Mouse (Mus musculus) right cerebral cortex, postnatal 25 days (tissue): Measurements from ENCODE around the gene Mettl22.

Source experiments
- DNase-seq: peaks from one replicate; pipeline ENCODE4 v3.0.0; 2022

Mettl22 gene

GRCm38 (mm10) chr16:8470603-8471481 is at the start of gene Mettl22:
Mettl22 (plus strand) TSS chr16:8470788.
- peak; percentile 90 for DNase-seq

DNA sequence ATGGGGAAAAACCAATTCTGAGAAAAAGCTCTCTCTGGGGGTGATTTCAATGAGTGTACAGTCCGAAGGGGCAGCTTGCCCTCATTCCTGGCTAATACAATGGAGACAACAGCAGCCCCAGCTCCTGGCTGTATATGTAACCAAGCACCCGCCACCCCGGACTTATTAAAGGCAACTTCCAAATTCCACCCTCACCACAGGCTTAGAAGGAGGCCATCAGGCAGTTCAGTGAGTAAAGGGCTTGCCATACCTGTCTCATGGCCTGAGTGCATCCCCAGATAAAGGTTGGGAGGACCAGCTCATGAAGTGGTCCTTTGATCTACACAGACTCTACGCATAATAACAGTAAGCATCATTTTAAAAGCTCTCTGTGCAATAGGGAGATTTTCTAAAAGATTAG is 49.7 kb upstream of the Mettl22 start:
- no peak for DNase-seq

DNA sequence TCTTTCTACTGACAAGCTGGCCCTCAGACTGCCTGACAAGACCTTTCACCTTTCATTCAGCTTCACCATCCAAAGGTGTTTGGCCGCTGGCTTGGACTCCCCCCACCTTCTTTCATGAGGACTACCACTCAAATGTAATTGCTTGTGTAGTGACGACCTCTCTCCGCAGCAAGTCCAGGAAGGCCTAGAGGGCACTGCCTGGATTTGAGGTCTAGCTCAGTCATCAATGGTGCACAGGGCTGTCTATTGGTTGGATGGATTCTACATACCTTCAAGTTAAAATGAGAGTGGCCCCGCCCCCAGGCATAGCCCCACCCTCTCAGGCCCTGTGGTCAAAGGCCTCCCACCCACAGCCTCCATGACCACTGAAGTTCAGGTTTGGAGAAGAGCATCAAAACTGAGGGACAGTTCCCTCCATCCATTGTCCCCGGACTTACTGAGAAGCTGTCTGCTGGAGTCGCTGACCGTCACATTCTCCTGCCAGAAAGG is 46.9 kb upstream of the Mettl22 start:
- no peak for DNase-seq

GRCm38 (mm10) chr16:8424161-8424970 is 46.2 kb upstream of the Mettl22 start:
- peak; percentile 77 for DNase-seq

DNA sequence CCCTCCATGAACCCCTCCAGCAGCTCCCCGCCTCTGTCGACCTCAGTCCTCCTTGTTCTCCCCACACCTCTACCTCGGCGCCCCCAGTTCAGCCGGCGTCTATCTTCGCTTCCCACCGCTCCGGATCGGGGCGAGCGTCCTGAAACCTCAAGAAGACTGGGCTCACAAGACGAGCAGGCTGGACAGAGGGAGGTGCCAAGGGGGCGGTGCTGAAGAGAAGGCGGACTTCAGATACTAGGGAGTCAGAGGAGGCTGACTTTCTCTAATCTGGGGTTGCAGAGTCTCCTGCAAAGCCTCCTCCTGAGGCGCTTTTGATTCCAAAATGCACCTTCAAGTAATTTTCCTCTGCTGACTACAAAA is 45.6 kb upstream of the Mettl22 start, which contains the start of gene Tmem114:
Gene Tmem114 (minus strand): TSS at position 166 of the 360 bp plus-strand sequence.
- no peak for DNase-seq

DNA sequence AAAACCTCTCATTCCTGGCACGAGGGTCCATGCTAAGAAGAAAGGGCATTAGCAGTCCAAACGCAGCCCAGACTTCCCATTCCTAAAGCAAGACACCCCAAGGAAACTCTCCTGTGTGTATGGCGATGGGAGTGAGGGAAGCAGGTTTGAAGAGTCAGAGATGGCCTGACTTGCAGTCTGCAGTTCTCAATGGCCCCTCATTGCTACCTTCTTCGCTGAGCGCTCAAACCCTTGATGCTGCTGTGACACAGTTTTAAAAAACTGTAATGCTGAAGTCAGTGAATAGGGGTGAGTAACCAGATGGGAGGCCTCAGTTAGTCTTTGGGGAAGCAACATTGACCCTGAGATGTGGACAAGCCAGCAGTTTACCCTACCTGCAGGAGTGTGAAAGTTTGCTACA is 44.9 kb upstream of the Mettl22 start:
- no peak for DNase-seq

DNA sequence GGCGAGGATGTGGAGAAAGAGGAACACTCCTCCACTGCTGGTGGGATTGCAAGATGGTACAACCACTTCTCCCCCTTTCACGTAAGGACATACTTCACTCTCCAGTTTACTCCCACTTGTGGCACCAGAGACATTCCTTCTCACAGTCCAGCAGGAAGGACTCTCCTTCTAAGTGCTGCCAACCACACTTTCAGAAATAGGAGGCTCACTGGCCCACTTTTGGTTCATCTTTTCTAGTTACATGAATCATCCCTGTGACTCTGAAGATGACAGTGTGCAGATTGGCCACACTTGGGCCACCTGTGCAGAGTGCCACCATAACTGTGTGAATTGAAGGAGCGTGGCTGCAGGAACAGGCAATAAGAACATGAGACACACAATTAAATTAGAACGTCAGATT is 41.1 kb upstream of the Mettl22 start:
- DNase-seq: no peak

GRCm38 (mm10) chr16:8432616-8433015 is 38.0 kb upstream of the Mettl22 start:
- DNase-seq: no peak

- no peak for DNase-seq
Measured at GRCm38 (mm10) chr16:8444911-8445310, 25.7 kb upstream of the Mettl22 start.

GRCm38 (mm10) chr16:8446256-8446655 is 24.3 kb upstream of the Mettl22 start:
- no peak for DNase-seq

DNA sequence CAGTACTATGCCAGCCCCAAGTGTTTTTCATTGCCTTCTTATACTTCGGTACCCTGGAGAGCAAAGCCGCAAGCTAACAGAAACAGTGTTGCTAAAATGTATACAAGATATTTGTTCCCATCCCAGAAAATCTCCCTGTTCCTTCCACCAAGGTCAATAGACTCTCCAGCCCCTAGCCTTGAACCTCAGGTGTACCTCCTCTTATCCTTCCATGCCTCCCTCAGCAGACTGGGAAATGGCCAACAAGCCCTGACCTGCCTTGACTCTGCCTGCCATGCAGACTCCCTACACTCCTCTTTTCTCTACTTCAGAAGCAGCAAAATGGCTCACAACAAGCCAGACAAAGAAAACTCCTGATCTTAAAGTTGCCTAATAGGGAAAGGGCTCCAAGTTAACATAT is 17.3 kb upstream of the Mettl22 start:
- no peak for DNase-seq

GRCm38 (mm10) chr16:8455221-8455620 is 15.4 kb upstream of the Mettl22 start:
- DNase-seq: no peak

GRCm38 (mm10) chr16:8458391-8458790 is 12.2 kb upstream of the Mettl22 start:
- DNase-seq: no peak

DNA sequence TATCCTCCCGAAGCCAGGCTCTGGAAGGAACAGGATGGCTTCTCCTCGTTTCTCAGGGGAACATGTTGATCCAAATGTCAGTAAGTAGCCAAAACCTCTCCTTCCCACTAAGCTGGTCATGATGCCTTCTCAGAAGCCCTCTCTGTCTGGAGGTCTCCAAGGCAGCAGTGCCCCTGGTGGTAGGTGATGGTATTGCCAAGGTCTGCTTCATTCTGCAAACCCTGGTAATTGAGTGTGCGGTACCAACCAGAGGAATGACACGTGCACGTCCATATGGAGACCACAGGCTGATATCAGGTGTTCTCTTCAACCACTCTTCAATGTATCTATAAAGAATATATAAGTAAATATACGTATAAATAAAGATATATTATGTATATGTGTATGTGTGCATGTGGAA is 11.5 kb upstream of the Mettl22 start:
- peak; percentile 18 for DNase-seq

GRCm38 (mm10) chr16:8470132-8470531 is 456 bp upstream of the Mettl22 start:
- no peak for DNase-seq

DNA sequence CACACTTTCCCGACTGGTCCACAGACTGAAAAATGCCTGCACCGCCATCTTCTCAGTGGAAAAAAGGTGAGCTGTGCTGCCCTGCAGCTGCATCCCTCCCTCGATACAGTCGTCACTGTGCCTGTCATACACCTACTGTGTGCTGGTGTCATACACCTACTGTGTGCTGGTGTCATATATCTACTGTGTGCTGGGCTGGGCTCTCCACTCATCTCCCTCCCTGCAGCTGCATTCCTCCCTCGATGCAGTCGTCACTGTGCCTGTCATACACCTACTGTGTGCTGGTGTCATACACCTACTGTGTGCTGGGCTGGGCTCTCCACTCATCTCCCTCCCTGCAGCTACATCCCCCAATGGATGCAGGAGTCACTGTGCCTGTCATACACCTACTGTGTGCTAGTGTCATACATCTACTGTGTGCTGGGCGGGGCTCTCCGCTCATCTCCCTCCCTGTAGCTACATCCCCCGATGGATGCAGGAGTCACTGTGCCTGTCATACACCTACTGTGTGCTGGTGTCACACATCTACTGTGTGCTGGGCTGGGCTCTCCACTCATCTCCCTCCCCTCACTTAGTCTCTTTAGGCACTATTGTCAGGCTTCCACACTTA is 16.9 kb downstream of the Mettl22 start:
- DNase-seq: no peak

GRCm38 (mm10) chr16:8489340-8489739 is 18.8 kb downstream of the Mettl22 start:
- no peak for DNase-seq

- DNase-seq: no peak
Measured at GRCm38 (mm10) chr16:8491743-8492490, 21.3 kb downstream of the Mettl22 start.

DNA sequence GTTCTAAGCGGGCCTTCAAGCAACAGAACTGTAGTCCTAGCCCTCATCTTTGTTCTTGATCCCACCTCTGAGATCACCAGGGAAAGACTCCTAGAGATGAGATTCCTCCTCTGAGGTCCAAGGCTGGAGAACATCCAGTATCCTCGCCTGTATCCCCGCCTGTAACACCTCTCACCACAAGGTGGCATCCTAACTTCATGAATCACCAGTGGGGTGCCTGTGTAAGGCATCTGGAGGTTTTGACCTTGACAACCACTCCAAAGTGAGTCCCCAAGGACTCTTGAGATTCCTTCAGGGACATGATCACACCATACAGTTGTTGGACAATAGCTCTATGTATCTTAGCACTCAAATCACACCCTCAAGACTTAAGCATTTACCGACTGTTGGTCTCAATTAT is 23.7 kb downstream of the Mettl22 start:
- DNase-seq: peak; percentile 56

DNA sequence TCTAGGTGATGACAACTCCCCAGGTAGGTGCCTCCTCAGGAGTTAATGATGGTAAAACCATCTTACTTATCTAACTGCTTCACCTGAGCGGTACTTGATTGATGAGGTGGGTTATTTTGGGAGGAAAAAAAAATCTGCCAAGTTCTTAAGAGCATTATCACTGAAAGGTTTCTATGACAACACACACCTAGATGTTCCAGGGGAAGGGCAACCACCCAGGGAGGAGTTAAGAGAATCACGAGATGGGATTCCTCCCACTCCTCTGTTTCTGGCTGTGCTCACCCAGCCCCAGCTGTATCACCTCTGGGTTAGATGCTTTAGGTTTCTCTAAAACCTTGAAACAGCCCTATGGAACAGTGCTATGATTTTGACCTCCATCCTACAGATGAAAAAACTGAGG is 26.4 kb downstream of the Mettl22 start:
- DNase-seq: no peak

DNA sequence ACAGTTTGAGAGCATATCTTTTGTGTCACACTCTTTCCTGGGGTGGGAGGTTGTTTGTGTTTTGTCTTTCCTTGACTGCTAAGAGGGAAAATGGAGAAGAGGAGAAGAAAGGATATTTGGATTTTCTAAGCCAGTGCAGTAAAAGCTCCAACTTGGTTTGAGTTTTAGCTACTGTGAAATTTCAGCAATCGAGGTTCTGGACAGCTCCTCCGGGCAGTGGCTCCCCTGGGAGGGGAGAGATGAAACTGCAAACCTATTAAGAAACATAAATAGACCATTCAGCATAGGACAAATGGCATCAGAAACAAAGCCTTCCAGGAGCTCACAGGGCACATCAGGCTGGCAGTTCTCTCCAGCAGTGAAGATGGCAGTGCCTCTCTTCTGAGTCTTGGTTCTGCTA is 33.7 kb downstream of the Mettl22 start:
- no peak for DNase-seq

DNA sequence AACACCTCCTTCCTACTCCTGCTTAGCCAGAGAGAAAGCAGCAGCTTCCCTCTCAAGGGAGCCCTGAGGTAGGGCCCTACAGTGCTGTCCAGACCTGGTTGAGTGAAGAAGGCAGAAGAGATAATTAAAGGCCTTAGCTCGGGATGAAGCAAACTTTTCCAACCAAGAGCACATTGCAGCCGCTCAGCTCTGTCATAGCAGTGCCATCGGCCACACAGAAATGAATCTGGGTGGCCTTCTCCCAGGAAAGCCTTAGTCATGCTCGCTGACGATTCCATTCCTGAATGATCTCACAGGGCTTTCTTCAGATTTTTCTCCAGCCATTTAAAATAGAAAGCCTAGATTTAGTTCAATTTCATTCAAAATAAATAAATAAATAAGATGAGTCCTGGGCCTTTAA is 39.3 kb downstream of the Mettl22 start:
- DNase-seq: no peak

GRCm38 (mm10) chr16:8512830-8513229 is 42.2 kb downstream of the Mettl22 start:
- DNase-seq: no peak
